Mouse (Mus musculus): Measurements from ENCODE around the gene Ndufv2.

DNA sequence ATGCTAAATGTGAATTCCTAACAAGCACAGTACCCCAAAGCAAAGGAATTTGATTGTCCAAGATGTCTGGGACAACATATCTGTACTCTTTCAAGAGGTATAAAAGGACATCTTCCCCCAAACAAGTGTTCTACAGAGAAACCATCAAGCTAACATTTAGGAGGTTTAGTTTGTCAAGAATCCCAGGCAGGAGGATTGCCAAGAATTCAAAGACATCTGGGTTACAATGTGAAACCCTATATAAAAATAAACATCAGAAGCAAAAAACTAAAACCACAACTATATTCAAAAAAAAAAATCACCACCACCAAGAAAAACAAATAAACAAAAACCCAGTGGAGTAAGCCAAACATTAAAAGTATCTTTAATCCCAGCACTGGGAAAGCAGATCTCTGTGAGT, 11.1 kb downstream of the Ndufv2 start:
- no peak for TF ChIP-seq CHD2 (IDR thresholded peaks at IDR 0.05; ENCODE audit: low read depth, low read length)
- no peak for TF ChIP-seq MAFK (IDR thresholded peaks at IDR 0.05; ENCODE audit: insufficient read depth, low read depth, low read length)
- no peak for TF ChIP-seq ZNF384 (IDR thresholded peaks at IDR 0.05; ENCODE audit: low read depth, low read length)
